Mouse (Mus musculus): ENCODE results near the gene Bsg. TPM values are rescaled to one million over a fixed set of nuclear protein-coding genes. Genes with fewer than 3 reads are reported as not detected.
"Not testable (repeated sequence)": the region's sequence is repeated elsewhere in the genome, so short reads cannot be mapped to it uniquely, and the experiment has no call there.

Gene Bsg
- total RNA-seq, 2 experiments from 2014 or later, result 618 to 637 TPM

DNA sequence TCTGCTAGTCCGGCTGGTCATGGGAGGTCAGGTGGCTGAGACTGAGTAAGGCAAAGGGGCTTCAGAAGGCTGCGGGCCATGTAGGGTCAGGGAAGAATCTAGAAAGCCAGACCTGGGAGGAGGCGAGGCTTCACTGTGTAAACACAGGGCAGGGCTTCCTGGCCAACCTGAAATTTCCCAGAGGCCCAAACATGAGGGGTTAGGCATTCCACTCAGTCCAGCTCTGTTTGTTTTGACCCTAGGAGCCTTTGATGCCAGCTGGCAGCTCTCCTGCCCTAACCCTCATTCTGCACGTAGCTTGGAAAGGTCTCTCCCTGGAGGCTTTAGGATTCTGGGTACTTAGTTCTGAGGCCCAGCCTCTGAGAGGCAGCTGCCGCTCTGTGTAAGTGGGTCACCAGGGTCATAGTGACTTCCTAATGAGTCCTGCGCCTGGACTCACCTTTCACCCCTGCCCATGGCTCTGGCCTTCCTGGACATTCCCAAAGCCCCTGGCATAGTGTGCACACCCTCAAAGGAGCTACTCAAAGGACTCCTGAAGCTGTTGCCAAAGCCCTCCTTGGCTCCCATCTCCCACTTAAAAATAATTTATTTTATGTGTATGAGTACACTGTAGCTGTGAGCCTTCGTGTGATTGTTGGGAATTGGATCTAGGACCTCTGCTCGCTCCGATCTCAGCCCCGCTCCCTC lies 2.7 kb upstream of the Bsg start:
- no peak for DNase-seq (ENCODE audit: low spot score in 2 of 2)

- not testable (repeated sequence) for DNase-seq (ENCODE audit: low spot score in 2 of 2)
These were observed 1.3 kb upstream of the Bsg start for GRCm38 (mm10) chr10:79702970-79703369.

DNA sequence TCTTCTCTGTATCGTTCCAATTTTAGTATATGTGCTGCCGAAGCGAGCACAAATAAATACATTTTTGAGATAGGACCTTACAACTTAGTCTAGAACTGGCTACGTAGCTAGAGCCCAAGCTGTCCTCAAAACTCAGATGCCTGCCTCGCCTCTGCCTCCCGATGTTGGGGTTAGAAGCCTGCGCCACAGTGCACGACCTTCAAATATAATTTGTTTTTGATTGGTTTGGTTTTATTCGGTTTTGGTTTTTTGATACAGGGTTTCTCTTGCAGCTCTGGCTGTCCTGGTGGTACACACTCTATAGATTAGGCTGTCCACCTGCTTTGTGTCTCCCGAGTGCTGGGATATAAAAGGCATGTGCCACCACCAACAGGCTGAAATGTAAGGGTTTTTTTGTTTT lies 750 bp upstream of the Bsg start:
- no peak for DNase-seq (ENCODE audit: low spot score in 2 of 2)

- DNase-seq (ENCODE audit: low spot score in 2 of 2), result no peak
These were observed 674 bp downstream of the Bsg start for GRCm38 (mm10) chr10:79704970-79705360.

DNA sequence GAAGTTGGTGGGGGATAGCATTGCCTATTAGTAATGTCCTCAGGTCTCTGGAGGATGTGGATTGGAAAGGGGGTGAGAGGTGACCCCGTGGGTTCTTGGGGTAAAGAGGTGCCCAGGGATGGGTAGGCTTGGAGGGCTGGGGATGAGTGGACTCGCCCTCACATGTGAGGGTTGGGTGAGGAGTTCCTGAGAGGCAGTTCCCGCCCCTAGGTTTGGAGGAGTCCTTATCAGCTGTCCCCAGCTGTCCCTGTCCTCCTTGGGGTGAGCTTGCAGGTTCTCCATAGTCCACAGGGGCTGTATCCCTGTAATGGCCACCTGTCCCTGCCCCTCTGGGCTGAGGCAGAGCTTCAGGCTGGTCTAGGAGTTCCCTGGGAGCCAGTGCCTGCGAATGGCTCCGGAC lies 1.7 kb downstream of the Bsg start:
- no peak for DNase-seq (ENCODE audit: low spot score in 2 of 2)

GRCm38 (mm10) chr10:79706406-79707094 lies 2.3 kb downstream of the Bsg start:
- DNase-seq (ENCODE audit: low spot score in 2 of 2), result no peak

DNA sequence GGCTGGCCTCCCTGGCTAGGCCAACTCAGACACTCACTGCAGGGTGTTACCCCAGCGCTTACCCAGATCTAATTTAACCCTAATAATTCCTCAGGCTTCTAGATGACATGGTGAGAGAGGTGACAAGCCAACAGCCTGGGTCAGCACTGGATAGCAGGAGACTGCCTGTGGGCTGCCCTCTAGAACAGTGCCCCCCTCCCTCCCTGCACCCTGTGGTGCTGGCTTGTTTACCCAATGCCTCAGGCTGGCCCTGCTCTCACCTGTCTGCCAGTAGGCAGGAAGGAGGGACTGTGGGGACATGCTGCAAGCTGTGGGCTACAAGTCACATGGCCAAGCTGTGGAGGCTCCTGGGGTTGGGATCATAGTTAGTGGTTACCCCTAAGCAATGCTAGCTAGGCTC lies 2.9 kb downstream of the Bsg start:
- DNase-seq (ENCODE audit: low spot score in 2 of 2), result no peak

- no peak for DNase-seq (ENCODE audit: low spot score in 2 of 2)
These were observed 3.5 kb downstream of the Bsg start for GRCm38 (mm10) chr10:79707759-79708158.

DNA sequence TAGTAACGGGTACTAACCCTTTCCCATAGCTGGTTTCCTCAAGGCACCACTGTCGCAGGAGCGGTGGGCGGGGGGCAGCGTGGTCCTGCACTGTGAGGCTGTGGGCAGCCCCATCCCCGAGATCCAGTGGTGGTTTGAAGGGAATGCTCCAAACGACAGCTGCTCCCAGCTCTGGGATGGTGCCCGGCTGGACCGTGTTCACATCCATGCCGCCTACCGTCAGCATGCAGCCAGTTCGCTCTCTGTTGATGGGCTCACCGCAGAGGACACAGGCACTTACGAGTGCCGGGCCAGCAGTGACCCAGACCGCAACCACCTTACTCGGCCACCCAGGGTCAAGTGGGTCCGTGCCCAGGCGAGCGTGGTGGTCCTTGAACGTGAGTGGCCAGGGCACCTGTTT lies 4.4 kb downstream of the Bsg start:
- DNase-seq (ENCODE audit: low spot score in 2 of 2), result no peak

DNA sequence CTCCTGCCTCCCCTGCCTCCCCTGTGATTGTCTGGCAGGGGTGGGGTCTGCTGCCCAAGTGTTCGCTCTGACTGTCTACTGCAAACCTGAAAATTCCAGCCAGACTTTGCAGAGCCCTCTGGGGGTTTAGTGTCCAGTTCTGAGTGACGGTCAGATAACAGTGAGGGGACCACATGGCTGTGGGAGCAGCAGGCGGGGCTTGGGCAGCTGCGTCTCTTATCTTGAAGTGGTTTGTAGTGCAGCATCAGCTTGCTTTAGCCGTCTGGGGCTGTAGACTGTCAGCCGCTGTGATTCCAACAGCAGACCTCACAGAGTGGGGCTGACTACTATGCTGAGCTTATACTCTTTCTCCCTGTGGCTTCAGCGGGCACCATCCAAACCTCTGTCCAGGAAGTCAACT lies 5.0 kb downstream of the Bsg start:
- DNase-seq (ENCODE audit: low spot score in 2 of 2), result no peak

DNA sequence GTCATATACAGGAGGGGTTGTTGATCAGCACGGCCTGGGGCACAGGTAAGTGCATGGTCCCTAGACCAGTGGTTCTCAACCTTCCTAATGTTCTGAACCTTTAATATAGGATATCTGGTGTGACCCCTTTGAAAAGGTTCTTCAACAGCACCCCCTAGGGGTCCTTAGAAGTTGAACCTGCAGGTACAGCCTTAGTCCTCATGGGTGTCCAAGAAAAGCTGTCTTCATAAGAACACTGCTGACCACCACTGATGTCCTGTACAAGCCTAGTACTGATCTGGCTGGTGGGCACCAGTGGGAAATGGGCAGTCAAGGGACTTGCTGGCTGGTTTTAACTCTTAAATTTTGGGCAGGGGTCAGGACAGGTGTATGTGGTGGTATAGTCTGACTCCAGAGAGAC lies 7.7 kb downstream of the Bsg start:
- DNase-seq (ENCODE audit: low spot score in 2 of 2), result no peak

GRCm38 (mm10) chr10:79712499-79713126 lies 8.3 kb downstream of the Bsg start:
- DNase-seq (ENCODE audit: low spot score in 2 of 2), result peak; percentile 74 to 86

- no peak for DNase-seq (ENCODE audit: low spot score in 2 of 2)
These were observed 8.9 kb downstream of the Bsg start for GRCm38 (mm10) chr10:79713163-79713562.

GRCm38 (mm10) chr10:79714996-79715395 lies 10.7 kb downstream of the Bsg start:
- DNase-seq (ENCODE audit: low spot score in 2 of 2), result no peak

GRCm38 (mm10) chr10:79716254-79716987 lies 12.1 kb downstream of the Bsg start, which contains the start of gene Hcn2:
Hcn2 (plus strand) TSS chr10:79716634.
- DNase-seq (ENCODE audit: low spot score in 2 of 2), result no peak

DNA sequence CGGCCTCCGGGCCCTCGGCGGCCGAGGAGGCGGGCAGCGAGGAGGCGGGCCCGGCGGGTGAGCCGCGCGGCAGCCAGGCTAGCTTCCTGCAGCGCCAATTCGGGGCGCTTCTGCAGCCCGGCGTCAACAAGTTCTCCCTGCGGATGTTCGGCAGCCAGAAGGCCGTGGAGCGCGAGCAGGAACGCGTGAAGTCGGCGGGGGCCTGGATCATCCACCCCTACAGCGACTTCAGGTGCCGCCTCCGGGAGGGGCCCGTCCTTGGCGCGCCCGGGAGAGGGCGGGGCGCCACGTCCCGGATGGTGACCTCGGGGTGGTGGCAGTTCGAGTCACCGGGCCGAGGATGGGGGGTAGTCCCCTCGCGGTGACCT lies 12.7 kb downstream of the Bsg start:
- no peak for DNase-seq (ENCODE audit: low spot score in 2 of 2)

GRCm38 (mm10) chr10:79717640-79718357 lies 13.5 kb downstream of the Bsg start:
- peak; percentile 72 to 73 for DNase-seq (ENCODE audit: low spot score in 2 of 2)

DNA sequence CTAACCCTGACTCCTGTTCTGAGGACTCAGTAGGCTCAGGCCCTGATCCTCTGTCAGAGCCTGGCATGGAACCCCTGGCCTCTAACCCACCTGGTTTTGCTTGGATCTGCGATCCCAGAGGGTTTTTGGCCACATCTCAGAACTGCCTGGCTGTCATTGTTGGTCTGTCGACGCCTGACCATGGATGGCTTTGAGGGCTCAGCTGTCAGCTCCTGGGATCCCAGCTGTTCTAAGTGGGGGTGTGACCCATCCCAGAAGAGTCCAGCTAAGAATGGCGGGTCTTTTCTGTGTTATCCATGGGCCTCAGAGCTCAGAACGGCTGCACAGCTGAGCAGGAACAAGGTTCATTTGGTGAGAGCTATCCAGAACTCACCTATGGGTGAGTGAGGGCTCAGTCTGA lies 16.8 kb downstream of the Bsg start:
- no peak for DNase-seq (ENCODE audit: low spot score in 2 of 2)

DNA sequence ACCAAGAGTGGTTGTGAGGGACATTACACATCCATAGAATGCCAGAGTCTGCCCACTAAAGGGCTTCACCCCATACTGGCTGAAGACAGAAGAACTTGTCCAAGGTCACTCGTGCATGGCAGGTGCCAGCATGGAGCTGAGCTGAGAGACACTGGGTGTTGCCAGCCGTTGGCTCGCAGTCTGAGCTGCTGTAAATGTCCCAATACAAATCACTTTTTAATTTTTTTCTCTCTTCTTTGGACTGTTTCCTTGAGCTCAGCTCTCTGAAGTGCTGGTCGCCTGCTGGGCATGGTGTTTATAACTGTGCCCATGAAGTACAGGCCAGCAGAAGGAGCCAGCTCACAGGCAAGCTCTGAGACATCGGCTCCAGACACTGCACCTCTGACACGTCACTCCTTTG lies 18.8 kb downstream of the Bsg start:
- DNase-seq (ENCODE audit: low spot score in 2 of 2), result no peak

DNA sequence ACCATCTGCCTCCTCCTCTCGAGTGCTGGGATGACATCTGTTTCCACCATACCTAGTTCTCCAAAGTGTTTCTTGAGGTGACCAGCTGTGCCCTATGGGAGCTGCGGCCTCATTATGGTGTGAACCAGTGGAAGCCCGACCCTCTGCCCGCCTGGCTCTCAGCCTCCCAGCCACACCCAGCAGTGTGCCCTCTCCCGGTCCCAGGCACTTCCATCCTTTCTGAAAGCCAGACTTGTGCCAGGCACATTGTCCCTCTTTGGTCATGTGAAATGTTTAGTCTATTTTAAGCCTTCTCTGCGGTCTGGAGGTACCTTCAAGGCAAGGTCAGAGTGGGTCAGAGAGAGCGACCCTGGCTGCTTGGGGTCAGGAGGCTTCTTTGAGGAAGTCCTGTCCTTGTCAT lies 19.4 kb downstream of the Bsg start:
- DNase-seq (ENCODE audit: low spot score in 2 of 2), result no peak

DNA sequence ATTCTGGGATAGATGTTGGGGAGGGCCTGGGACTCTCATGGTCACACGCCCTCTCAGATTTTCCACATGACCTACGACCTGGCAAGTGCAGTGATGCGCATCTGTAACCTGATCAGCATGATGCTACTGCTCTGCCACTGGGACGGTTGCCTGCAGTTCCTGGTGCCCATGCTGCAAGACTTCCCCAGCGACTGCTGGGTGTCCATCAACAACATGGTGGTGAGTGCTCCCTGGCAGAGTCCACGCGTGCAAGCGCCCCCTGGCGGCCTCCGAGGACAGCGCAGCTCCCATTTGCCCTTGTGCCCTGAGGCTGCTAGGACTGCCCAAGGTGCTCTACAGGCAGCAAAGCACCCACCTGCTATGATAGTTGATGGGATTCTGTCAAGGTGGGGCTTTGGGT lies 21.8 kb downstream of the Bsg start:
- DNase-seq (ENCODE audit: low spot score in 2 of 2), result peak; percentile 64 to 69

Measured in adrenal gland, adult 18-20 months (tissue).